Mouse (Mus musculus) mesoderm, embryonic 11.5 days (tissue): Measurements from ENCODE around the gene Cd3g.
"Not testable (repeated sequence)": the region's sequence is repeated elsewhere in the genome, so short reads cannot be mapped to it uniquely, and the experiment has no call there.

Source experiments
- DNase-seq: peaks from one replicate; pipeline ENCODE4 v3.0.0-alpha.2; 2012; ENCODE audit warnings: low read depth, low spot score

Cd3g gene

DNA sequence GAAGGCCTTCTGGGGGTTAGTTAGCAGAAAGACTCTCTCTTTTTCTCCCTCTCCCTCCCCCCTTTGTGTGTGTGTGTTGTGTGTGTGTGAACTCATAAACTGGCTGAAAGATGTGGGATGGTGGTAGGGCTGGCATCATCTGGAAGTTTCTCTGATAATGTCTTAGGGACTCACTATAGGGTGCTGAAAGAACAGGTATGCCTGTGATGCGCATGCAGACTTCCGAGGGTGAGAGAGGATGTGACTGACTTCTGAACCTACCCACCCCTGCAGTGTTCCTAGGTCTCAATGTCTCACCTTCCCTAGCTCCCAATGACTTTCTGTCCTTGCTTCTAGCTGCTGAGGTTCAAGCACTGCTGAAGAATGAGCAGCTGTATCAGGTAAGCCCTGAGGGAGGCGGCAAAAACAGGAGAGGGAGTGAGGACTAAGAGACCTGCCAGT lies 5.5 kb upstream of the Cd3g start:
- DNase-seq, result no peak

DNA sequence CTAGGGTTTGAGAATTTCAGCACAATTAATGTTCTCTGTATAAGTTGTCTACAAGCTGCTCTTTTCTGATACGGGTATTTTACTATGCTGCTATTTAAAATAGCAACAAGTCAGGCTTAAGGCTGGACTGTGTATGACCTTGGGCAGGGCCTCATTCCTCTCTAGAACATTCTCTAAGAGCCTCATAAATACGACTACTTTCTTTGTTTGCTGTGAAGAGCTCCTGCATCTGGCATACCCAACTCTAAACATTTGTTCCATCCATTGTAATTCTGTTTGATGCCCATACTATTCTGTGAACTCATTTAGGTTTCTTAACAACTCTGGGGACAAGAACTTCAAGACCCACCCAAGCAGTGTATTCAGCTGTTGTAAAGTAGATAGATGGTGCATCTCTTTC lies 2.8 kb upstream of the Cd3g start:
- no peak for DNase-seq

DNA sequence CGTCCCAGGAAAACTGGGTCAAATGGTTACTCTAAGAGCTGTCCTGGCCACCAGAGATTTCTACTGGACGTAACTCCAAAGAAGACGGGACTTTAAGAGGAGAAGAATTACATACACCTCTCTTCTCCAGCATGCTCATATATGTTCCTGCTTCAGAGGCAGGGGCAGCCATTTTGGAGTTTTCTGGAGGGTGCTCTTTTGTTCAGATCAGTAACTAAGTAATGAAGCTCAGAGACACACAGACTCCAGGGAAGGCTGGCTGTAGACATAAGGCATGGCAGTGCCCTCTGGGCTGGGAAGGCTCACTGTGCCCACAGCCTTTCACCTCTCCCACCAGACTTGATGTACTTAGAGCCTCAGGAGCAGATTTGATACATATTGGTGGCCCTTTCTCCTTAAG lies 2.3 kb upstream of the Cd3g start:
- no peak for DNase-seq

DNA sequence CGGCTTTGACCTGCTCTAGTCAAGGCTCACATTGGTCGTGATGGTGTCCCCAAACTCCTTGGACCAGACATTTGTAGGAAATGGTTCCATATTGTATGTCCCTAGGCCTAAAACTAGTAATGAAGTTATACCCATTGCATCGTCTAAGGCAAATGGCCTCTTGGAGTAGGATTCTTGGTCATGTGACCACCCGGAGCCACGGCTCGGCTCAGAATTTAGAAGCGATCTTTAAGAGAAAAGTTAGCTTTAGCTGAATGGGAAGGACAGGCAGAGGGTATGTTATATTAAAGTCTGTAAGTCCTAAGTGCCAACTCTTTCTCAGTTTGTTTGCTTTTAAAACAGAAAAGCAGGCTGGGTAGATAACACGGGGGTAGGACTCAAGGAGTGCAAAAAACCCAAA lies 1.9 kb upstream of the Cd3g start:
- no peak for DNase-seq

DNA sequence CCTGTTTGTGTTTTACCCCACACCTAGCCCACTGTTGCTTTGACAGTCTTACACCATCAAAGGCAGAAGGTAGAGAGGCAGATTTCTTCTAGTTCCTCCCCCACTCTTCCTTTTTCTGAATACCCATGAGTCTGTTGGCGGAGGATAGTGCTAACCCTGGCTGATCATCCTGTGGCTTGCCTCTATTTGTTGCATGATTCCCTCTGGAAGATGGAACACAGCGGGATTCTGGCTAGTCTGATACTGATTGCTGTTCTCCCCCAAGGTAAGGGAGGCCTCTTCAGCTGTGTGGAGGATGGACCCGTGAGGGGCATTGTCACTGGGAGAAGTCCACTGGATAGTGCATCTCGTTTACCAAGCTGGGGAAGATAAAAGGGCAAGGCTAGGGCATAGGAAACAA lies 1.4 kb upstream of the Cd3g start, which contains the start of gene Cd3d:
TSS of gene Cd3d (plus strand) at position 111 of the 400 bp plus-strand sequence.
- DNase-seq, result no peak

DNA sequence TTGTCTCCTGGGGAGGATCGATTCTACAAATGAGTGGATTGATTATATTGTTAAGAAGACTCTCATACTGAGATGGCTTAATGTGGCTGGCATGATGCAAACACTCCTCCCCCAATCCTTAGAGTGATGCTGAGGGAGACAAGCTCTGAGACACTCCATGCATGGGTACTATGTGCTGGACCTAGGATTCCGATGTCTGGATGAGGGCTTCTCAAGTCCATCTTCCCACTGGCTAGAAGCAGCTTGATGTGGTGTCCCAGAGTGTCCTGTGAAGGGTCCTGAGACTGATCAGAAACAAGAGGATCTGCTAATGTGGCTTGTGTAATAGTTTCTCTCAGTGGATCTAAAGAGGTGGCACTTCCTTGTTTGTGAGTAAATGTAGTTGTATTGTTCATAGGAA lies 873 bp upstream of the Cd3g start:
- no peak for DNase-seq

DNA sequence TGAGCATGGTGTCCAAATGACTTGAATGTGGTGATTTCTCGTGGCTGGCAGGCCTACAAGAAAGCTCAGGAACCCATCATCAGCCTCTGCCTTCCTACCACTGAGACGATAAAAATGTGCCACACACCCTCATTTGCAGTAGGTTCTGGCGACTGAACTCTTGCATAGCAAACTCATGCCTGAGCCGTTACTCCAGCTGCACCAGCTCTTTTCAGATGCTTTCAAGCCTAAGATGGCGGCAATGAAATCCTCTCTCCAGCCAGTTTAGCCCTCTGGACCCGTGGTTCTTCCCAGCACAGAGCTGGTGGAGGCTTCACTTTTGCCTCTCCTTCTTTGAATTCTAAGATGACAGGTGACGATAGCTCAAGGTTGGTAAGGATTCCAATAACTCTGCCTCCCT lies 425 bp downstream of the Cd3g start:
- DNase-seq, result no peak

DNA sequence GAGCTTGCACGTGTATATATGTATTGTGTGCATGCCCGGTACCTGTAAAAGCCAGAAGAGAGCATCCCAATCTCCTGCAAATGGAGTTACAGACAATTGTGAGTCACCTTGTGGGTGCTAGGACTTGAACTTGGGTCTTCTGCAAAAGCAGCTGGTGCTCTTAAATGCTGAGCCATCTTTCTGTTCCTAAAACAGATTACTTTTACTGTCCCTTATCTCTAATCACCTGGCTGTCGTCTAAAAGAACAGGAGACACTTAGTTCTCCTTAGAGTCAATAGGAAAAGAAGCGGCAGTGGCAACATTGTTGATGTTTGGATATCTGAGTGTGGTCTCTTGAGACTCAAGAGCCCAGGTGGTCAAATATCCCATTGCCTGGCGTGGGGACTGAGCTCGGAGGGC lies 2.4 kb downstream of the Cd3g start:
- DNase-seq, result no peak

DNA sequence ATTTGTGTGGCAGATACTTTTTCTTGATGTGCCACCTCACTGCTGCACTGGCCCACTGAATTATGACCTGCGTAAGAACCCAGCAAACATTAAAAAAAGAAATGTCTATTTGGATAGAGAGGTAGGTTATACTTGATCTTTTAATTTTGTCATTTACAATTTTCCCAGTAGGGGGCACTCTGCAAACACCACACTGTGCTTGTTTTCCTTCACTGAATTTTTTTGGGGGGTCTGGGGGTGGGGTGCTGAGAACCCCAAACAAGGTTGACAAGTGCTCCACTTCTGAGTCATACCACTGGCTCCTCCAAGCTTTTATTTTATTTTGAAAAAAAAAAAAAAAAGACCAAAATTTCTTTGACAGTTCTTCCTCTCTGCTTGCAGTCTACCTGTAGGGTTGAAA lies 10.8 kb downstream of the Cd3g start:
- no peak for DNase-seq

DNA sequence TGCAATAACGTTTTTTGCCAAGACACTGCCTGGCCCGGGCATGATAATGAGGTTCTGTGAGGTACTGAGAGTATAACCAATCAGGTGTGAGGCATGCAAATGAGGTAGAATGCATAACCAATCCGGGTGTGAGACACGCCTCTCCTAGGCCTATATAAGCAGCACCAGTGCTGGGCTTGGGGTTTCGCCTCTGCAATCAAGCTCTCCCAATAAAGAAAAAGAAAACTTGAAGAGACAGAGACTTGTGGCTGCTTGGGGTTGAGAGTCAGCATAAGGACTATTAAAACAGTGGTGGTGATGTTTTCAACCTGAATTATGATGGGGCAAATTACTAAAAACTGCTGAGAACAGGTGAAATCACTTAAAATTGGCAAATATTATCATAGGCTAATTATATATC lies 12.5 kb downstream of the Cd3g start:
- not testable (repeated sequence) for DNase-seq

DNA sequence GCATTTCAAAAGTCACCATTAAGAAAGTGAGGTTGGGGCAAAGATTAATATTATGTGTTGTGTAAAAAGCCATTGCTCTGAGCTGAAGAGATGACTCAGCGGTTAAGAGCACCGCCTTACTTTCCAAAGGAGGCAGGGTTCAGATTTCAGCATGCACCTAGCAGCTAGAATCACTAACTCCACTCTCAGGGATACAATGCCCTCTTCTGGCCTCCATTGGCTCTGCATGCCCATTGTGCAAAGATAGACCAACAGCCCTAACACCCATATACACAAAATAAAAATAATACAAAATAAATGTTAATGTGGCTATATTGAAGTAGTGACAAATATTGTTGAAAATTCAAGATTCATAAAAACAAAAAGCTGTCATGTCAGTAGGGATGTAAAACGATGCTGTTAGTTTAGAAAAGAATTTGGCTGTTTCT lies 13.4 kb downstream of the Cd3g start:
- peak; percentile 74 for DNase-seq

DNA sequence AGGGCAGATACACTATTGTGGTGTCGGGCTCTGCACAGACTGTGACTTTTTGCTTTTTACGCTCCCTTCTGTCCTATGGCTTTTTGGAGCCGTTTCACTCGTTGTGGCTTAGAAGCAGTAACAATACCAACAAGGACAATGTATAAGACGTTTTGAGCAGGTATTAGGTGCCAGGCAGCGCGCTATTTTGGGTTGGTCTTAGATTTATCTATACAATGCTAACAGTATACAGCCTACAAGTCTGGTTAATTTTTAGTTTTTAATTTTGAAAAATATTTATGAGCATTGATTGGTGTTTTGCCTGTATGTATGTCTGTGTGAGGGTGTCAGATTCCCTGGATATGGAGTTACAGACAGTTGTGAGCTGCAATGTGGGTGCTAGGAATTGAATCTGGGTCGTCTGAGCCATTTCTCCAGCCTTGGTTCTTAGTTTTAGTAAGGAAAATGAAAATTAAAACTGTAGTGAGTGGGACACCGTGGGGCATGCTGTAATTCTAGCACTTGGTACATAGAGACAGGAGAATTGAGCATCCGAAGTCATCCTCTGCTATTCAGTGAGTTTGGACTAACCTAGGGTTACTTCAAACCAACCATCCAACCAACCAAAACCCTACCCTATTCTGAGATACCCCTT lies 14.3 kb downstream of the Cd3g start:
- DNase-seq, result no peak

DNA sequence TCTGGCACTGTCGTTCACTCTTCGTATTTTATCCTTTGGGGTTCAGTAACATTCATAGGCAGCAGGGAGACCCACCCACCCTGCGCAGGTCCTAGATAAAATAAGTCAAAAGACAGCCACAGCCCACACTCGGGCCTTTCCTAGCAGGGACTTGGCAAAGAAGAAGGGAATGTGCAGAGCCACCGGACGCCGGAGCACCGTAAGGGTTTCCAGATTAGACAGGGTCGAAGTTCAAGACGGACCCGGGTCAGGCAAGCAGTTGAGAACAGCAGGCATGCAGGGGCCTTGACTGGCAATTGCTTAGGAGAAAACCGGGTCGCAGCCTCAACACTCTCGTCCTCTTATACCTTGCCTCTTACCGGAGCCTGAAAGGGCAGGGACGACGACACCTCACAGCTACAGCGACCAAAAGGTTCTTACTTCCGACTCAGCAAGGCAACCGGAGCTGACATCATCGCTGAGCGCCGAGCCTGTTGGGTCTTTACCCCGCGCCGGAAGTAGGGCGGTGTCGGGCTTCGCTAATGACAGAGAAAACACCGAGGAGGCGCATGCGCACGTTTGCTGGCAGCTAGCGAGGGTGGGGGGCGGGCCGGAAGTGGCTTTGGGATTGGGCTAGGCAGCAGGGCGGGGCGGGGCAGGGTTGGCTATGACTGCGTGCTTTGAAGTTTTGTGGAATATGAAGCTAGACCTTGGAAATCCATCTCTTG lies 15.0 kb downstream of the Cd3g start, which contains the start of gene Ube4a:
TSS of gene Ube4a (minus strand) at position 475 of the 707 bp plus-strand sequence.
- DNase-seq, result peak; percentile 99

DNA sequence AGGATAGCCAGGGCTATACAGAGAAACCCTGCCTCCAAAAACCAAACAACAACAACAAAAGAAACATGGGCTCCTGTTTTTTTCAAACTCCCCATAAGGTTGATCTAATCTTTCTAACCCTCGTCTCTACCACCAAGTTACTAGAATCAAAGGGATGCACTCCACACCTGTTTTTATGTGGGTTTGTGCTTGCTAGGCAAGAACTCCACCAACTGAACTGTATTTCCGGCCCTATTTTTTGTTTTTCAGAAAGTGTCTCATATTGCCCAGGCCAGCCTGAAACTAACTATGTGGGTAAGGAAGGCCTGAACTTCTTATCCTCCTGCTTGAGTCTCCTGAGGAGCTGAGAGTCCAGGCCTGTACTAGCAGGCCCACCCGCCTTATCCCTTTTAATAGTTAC lies 25.8 kb downstream of the Cd3g start:
- no peak for DNase-seq

DNA sequence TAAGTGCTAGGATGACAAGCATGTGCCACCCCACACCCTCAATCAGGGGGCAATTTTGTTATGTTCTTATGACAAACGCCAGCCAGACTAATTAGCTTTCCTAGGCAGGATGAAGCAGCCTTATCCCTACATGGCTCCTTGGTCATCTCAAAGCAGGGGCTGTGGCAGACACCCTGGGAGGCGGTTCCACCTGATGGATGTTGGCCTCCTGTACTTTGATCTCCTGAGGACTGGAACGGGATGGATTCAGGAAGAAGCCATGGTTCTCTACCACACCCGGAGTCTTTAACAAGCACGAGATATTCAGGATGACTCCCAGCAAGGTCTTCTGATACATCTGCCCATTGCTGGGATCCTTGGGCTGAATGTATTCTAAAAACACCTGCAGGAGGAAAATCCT lies 32.4 kb downstream of the Cd3g start:
- DNase-seq, result no peak

DNA sequence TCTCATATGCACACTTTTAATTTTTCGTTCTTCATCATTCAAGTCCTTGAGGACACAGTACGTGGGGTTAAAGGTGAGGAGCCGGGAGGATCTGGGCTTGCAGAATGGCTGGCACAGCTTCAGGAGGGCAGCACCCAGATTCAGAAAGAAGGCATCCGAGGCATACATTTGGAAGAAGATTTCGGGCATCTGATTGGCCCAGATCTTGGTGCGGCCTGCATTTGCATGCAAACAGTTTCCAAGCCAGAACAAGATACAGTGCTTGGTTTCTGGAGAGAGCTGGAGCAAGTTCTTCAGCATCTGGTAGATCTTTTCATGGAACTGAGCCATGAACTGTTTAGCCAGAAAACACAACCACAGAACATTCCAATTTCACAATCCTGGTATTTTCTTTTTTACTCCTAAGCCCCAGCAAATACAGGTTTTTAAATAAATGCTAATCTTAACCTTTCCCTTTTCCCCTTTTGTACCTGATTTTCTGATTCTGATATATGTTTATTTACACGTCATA lies 34.0 kb downstream of the Cd3g start:
- DNase-seq, result no peak

DNA sequence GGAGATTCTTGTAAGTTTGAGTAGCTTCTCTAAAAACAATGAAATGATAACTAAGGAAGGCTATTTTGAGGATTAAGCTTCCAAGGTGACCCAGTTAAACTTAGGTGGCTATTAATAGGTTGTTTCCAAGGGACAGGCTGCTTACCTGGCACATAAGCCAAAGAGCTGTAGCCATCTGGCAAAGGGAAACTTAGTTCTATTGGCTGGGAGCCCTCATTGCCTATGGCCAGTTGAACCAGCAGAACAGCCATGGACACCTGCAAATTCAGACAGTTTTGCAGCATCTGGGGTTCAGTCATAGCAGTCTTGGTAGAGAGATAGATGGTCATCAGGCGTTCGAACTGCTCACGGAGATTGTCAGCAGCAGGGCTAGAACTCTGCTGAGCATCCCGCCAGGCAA lies 37.8 kb downstream of the Cd3g start:
- DNase-seq, result no peak

DNA sequence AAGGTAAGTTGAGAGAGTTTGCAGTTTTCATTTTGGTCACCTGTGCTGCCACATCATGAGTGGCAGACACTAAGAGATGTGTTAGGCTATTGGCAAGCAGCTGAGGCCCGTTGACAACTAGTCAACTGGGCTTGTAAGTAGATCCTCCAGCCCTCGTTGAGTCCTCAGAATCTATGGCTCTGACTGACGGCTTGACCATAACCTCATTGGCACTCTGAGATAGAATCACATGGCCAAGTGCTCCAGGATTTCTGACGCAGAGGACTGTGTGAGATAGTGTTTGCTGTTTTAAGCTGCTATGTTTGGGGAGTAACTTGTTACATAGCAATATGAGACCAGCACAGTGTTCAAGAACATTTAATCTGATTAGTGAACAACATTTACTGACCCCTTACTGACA lies 38.5 kb downstream of the Cd3g start:
- DNase-seq, result no peak

DNA sequence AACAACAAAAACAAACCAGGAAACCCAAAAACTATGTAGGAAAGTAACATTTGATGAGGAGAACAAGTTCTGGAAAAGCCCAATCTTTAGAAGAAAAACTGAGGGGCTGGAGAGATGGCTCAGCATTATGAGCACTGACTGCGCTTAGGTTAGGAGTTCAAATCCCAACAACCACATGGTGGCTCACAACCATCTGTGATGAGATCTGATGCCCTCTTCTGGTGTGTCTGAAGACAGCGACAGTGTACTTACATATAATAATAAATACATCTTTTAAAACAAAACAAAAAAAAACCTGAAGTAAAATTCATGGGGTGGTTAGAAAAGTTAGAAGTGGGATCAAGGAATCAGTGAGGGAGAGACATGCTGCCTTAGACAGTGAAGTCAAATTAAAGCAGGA lies 58.7 kb downstream of the Cd3g start:
- DNase-seq, result no peak

DNA sequence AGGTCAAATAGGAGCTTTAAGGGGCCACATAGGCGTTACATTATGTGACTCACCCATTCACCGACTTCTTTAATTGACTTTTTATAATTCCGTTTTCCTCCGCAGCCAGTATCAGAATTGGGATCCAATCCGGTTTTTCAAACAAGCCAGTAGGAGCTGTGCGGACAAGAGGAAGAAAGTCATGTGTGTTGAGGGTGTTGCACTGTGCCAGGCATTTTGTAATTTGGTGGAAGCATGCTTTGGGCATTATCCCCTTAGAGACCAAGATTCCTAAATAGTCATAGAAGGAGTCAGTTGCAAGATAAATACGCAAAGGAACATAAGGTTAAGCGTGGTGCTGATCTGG lies 59.1 kb downstream of the Cd3g start:
- no peak for DNase-seq

DNA sequence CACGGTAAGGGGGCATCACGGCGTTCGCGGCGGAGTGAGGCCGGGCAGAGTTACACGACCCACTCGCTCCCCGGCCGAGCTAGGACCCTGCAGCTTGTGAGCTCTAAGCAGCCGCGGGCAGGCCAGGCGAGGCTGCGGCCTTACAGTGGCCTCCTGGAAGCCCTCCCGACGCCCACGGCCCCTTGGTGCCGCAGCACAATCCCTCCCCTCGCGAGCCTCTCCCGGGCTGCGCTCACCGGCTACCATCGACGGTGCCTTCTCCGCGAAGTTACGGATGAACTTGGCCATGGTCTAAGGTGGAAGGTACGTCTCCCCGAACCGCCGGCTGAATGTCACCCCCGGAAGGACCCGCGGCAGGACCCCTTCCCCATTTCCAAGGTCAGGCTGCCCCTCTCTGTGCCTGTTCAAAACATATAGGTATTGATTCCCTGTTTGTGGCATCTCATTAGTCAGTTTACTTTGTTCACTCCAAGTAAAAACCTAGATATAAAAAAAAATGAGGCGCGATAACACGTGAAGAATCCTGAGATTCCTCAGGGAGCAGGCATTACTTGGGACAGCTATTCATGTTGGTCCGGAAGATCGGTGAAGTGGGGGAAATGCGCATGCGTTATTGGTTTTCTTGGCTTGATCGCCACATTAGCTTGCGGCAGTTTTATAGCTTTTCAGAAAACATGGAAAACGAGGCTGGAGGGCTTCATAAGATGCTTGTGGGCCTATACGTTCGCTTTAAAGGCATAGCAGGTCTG lies 59.7 kb downstream of the Cd3g start, which contains the start of gene Atp5l:
TSS of gene Atp5l (minus strand) at position 369 of the 749 bp plus-strand sequence.
- DNase-seq, result peak; percentile 96

DNA sequence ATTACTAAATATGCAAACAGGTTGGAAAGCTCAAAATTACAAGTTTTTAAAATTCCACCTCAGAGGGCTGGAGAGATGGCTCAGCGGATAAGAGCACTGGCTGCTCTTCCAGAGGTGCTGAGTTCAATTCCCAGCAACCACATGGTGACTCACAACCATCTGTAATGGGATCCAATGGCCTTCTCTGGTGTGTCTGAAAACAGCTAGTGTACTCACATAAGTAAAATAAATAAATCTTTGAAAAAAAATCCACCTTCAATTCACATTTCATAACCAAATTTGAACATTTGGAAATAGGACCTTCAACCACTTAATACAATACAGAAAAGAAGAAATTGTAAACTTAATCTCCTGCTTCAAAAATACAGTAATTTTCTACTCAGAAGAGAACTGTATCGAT lies 60.6 kb downstream of the Cd3g start:
- DNase-seq, result no peak
